Mouse (Mus musculus): ENCODE results near the gene Rac2. TPM values are rescaled to one million over a fixed set of nuclear protein-coding genes. Genes with fewer than 3 reads are reported as not detected.

The Rac2 gene
- total RNA-seq, 1 experiment, result 2.9 TPM

- Histone ChIP-seq H3K9ac (ENCODE audit: insufficient read depth, low read depth, low read length, poor library complexity, severe bottlenecking) (no peak overlapping the region), H3K36me3 (ENCODE audit: control insufficient read depth, insufficient read depth, low read length, poor library complexity, severe bottlenecking) (no peaks in the 10 kb centered on the region), H3K4me3 (ENCODE audit: insufficient read depth in 1 of 2, low read depth in 1 of 2, low read length in 2 of 2, poor library complexity in 1 of 2, severe bottlenecking in 1 of 2) (no peak overlapping the region), H3K4me1 (ENCODE audit: control insufficient read depth in 2 of 2, insufficient read depth in 2 of 2, low read length in 2 of 2, poor library complexity in 1 of 2) (peaks cover 0 to 6% of the 10 kb centered on the region in 2 experiments; a peak in 1 of 4 replicates), H3K27ac (ENCODE audit: insufficient read depth, low read depth, low read length, poor library complexity, severe bottlenecking) (no peak overlapping the region), H3K9me3 (ENCODE audit: control insufficient read depth, insufficient read depth, low read depth, low read length) (no peaks in the 10 kb centered on the region)
- in situ Hi-C loops (cut with MboI; ENCODE audit: low sequenced_read_pairs in 2 of 2, unreplicated experiment in 2 of 2), result no loop called here
- TF ChIP-seq HCFC1 (IDR thresholded peaks at IDR 0.05; ENCODE audit: borderline replicate concordance, insufficient read depth, low read length), result no peak
- TF ChIP-seq ZC3H11A (IDR thresholded peaks at IDR 0.05; ENCODE audit: borderline replicate concordance, low read depth, low read length), result no peak
- TF ChIP-seq ZNF384 (IDR thresholded peaks at IDR 0.05; ENCODE audit: low read depth, low read length), result no peak
- TF ChIP-seq MAFK (IDR thresholded peaks at IDR 0.05; ENCODE audit: insufficient read depth, low read depth, low read length), result no peak
- no peak for TF ChIP-seq CHD2 (IDR thresholded peaks at IDR 0.05; ENCODE audit: low read depth, low read length)
- no peak for DNase-seq (ENCODE audit: low read depth, low spot score)
Observed at GRCm38 (mm10) chr15:78607463-78607862, 34.9 kb upstream of the Rac2 start.

- in situ Hi-C loops (cut with MboI; ENCODE audit: low sequenced_read_pairs in 2 of 2, unreplicated experiment in 2 of 2), result no loop called here
- no peak overlapping the region for H3K4me3 ChIP-seq (ENCODE audit: insufficient read depth in 1 of 2, low read depth in 1 of 2, low read length in 2 of 2, poor library complexity in 1 of 2, severe bottlenecking in 1 of 2)
- DNase-seq (ENCODE audit: low read depth, low spot score), result no peak
- H3K9me3 ChIP-seq (ENCODE audit: control insufficient read depth, insufficient read depth, low read depth, low read length), result no peaks in the 10 kb centered on the region
- H3K4me1 ChIP-seq (ENCODE audit: control insufficient read depth in 2 of 2, insufficient read depth in 2 of 2, low read length in 2 of 2, poor library complexity in 1 of 2), result peaks cover 0 to 5% of the 10 kb centered on the region in 2 experiments; a peak in 1 of 4 replicates
- no peak overlapping the region for H3K9ac ChIP-seq (ENCODE audit: insufficient read depth, low read depth, low read length, poor library complexity, severe bottlenecking)
- TF ChIP-seq CHD2 (IDR thresholded peaks at IDR 0.05; ENCODE audit: low read depth, low read length) (no peak), ZNF384 (IDR thresholded peaks at IDR 0.05; ENCODE audit: low read depth, low read length) (no peak), MAFK (IDR thresholded peaks at IDR 0.05; ENCODE audit: insufficient read depth, low read depth, low read length) (no peak), HCFC1 (IDR thresholded peaks at IDR 0.05; ENCODE audit: borderline replicate concordance, insufficient read depth, low read length) (no peak), ZC3H11A (IDR thresholded peaks at IDR 0.05; ENCODE audit: borderline replicate concordance, low read depth, low read length) (no peak)
- no peaks in the 10 kb centered on the region for H3K36me3 ChIP-seq (ENCODE audit: control insufficient read depth, insufficient read depth, low read length, poor library complexity, severe bottlenecking)
- H3K27ac ChIP-seq (ENCODE audit: insufficient read depth, low read depth, low read length, poor library complexity, severe bottlenecking), result no peak overlapping the region
Observed at GRCm38 (mm10) chr15:78606059-78606458, 33.5 kb upstream of the Rac2 start.

DNA sequence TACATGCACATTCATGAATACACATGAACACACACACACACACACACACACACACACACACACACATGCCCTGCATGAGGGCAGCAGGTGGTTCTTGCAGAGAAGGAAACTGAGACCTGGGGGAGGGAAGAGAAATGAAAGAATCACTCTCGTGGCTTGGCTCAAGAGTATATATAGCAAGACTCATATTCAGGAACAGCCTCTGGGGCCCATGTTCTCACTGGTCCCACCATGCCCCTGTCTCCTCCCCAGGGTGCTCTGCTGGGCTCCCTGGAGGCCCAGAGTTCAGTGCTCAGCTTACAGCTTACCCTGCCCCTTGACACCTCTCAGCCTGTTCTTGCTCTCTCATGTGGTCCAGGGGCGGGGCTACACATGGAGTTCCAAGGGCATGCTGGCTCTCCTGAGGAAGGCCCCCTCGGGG, 32.8 kb upstream of the Rac2 start:
- Histone ChIP-seq H3K4me3 (ENCODE audit: insufficient read depth in 1 of 2, low read depth in 1 of 2, low read length in 2 of 2, poor library complexity in 1 of 2, severe bottlenecking in 1 of 2) (no peak overlapping the region), H3K4me1 (ENCODE audit: control insufficient read depth in 2 of 2, insufficient read depth in 2 of 2, low read length in 2 of 2, poor library complexity in 1 of 2) (no peaks in the 10 kb centered on the region), H3K36me3 (ENCODE audit: control insufficient read depth, insufficient read depth, low read length, poor library complexity, severe bottlenecking) (no peaks in the 10 kb centered on the region), H3K9ac (ENCODE audit: insufficient read depth, low read depth, low read length, poor library complexity, severe bottlenecking) (no peak overlapping the region), H3K9me3 (ENCODE audit: control insufficient read depth, insufficient read depth, low read depth, low read length) (no peaks in the 10 kb centered on the region), H3K27ac (ENCODE audit: insufficient read depth, low read depth, low read length, poor library complexity, severe bottlenecking) (no peak overlapping the region)
- no peak for TF ChIP-seq HCFC1 (IDR thresholded peaks at IDR 0.05; ENCODE audit: borderline replicate concordance, insufficient read depth, low read length)
- no peak for TF ChIP-seq MAFK (IDR thresholded peaks at IDR 0.05; ENCODE audit: insufficient read depth, low read depth, low read length)
- DNase-seq (ENCODE audit: low read depth, low spot score), result no peak
- in situ Hi-C loops (cut with MboI; ENCODE audit: low sequenced_read_pairs in 2 of 2, unreplicated experiment in 2 of 2), result no loop called here

DNA sequence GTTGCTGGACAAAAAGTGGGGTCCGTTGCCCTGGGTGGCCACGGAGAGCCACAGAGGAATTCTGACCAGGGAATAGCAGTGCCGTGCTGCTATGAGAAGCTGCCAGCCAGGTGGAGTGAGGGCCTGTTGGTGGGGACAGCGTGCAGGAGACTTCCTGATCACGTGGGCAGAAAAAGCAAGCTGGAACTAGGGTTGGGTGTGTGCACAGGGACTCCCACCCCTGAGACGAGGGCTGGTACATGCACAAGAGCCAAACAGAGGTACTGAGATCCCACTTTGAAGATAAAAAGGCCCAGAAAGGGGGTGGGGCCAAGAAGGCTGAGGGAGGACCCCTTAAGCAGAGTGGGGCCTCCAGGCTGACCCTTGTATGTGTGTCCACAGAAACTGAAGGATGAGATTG, 31.7 kb upstream of the Rac2 start:
- in situ Hi-C loops (cut with MboI; ENCODE audit: low sequenced_read_pairs in 2 of 2, unreplicated experiment in 2 of 2), result no loop called here
- Histone ChIP-seq H3K36me3 (ENCODE audit: control insufficient read depth, insufficient read depth, low read length, poor library complexity, severe bottlenecking) (no peaks in the 10 kb centered on the region), H3K4me1 (ENCODE audit: control insufficient read depth in 2 of 2, insufficient read depth in 2 of 2, low read length in 2 of 2, poor library complexity in 1 of 2) (no peaks in the 10 kb centered on the region), H3K4me3 (ENCODE audit: insufficient read depth in 1 of 2, low read depth in 1 of 2, low read length in 2 of 2, poor library complexity in 1 of 2, severe bottlenecking in 1 of 2) (no peak overlapping the region), H3K9ac (ENCODE audit: insufficient read depth, low read depth, low read length, poor library complexity, severe bottlenecking) (no peak overlapping the region), H3K27ac (ENCODE audit: insufficient read depth, low read depth, low read length, poor library complexity, severe bottlenecking) (no peak overlapping the region), H3K9me3 (ENCODE audit: control insufficient read depth, insufficient read depth, low read depth, low read length) (no peaks in the 10 kb centered on the region)
- TF ChIP-seq ZNF384 (IDR thresholded peaks at IDR 0.05; ENCODE audit: low read depth, low read length), result no peak
- TF ChIP-seq MAFK (IDR thresholded peaks at IDR 0.05; ENCODE audit: insufficient read depth, low read depth, low read length), result no peak
- no peak for DNase-seq (ENCODE audit: low read depth, low spot score)

DNA sequence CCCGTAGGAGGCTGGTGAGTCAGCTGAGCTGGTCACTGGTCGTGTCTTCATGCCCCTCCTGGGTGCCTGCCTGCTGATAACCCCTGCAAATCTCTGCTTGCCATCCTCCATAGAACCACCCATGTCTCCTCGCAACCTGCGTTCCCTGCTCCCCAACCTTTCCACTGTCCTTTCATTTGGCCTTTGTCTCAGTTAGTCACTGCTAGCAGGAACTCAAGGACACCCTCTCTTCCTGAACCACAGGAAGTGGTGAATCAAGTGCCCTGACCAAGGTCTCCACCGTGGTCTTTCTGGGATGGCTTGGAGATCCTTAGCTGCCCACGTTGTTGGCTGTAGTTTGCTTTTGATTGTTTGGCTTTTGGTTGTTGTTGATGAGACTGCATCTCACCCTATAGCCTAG, 28.6 kb upstream of the Rac2 start:
- Histone ChIP-seq H3K27ac (ENCODE audit: insufficient read depth, low read depth, low read length, poor library complexity, severe bottlenecking) (no peak overlapping the region), H3K4me3 (ENCODE audit: insufficient read depth in 1 of 2, low read depth in 1 of 2, low read length in 2 of 2, poor library complexity in 1 of 2, severe bottlenecking in 1 of 2) (no peak overlapping the region), H3K9me3 (ENCODE audit: control insufficient read depth, insufficient read depth, low read depth, low read length) (no peaks in the 10 kb centered on the region), H3K36me3 (ENCODE audit: control insufficient read depth, insufficient read depth, low read length, poor library complexity, severe bottlenecking) (no peaks in the 10 kb centered on the region), H3K9ac (ENCODE audit: insufficient read depth, low read depth, low read length, poor library complexity, severe bottlenecking) (no peak overlapping the region), H3K4me1 (ENCODE audit: control insufficient read depth in 2 of 2, insufficient read depth in 2 of 2, low read length in 2 of 2, poor library complexity in 1 of 2) (peaks cover 0 to 4% of the 10 kb centered on the region in 2 experiments; a peak in 1 of 4 replicates)
- DNase-seq (ENCODE audit: low read depth, low spot score), result no peak
- in situ Hi-C loops (cut with MboI; ENCODE audit: low sequenced_read_pairs in 2 of 2, unreplicated experiment in 2 of 2), result no loop called here
- TF ChIP-seq HCFC1 (IDR thresholded peaks at IDR 0.05; ENCODE audit: borderline replicate concordance, insufficient read depth, low read length) (no peak), ZC3H11A (IDR thresholded peaks at IDR 0.05; ENCODE audit: borderline replicate concordance, low read depth, low read length) (no peak), CHD2 (IDR thresholded peaks at IDR 0.05; ENCODE audit: low read depth, low read length) (no peak)
